Mouse (Mus musculus) neural tube, embryonic 14.5 days (tissue): ENCODE measurements at regions not wholly inside any gene's neighbourhood (a gene's known extent, or its start where the extent isn't known, plus 50 kb on each side); places are given as distances from the start of the nearest gene placed in this dataset.

Source experiments
- ATAC-seq: fragments of 200-750 bp; cut with Nextera tagmentation; 2 replicates; pipeline ENCODE4 v1.8.0; 2017; ENCODE audit warnings: low read depth, mild to moderate bottlenecking, moderate TSS enrichment, moderate library complexity
- H3K27ac ChIP-seq: fragments of 300-500 bp; sonication (generic); 2 replicates; pipeline ENCODE4 v1.5.1; 2014; ENCODE audit warnings: low read depth, mild to moderate bottlenecking, control low read depth, low read length, moderate library complexity, mixed read lengths
- H3K27me3 ChIP-seq: fragments of 300-500 bp; sonication (generic); 2 replicates; pipeline ENCODE4 v1.6.1; 2014; ENCODE audit warnings: low read length; ENCODE audit not compliant: control insufficient read depth, insufficient read depth
- H3K36me3 ChIP-seq: fragments of 300-500 bp; sonication (generic); 2 replicates; pipeline ENCODE4 v1.6.1; 2014; ENCODE audit warnings: low read length, mixed read lengths; ENCODE audit not compliant: control insufficient read depth, insufficient read depth
- H3K4me1 ChIP-seq: fragments of 300-500 bp; sonication (generic); 2 replicates; pipeline ENCODE4 v1.6.1; 2014; ENCODE audit warnings: low read length; ENCODE audit not compliant: control insufficient read depth, insufficient read depth
- H3K4me2 ChIP-seq: fragments of 300-500 bp; sonication (generic); 2 replicates; pipeline ENCODE4 v1.6.1; 2014; ENCODE audit warnings: mild to moderate bottlenecking, low read depth, low read length, control low read depth
- H3K4me3 ChIP-seq: fragments of 300-500 bp; sonication (generic); 2 replicates; pipeline ENCODE4 v1.5.1; 2014; ENCODE audit warnings: low read depth, low read length, control low read depth, mixed read lengths
- H3K9ac ChIP-seq: fragments of 300-500 bp; sonication (generic); replicated peaks from 2 replicates; pipeline ENCODE4 v1.6.1; 2014; ENCODE audit warnings: low read depth, mild to moderate bottlenecking, control low read depth, low read length, mixed read lengths
- H3K9me3 ChIP-seq: fragments of 300-500 bp; sonication (generic); 2 replicates; pipeline ENCODE4 v1.6.1; 2016; ENCODE audit warnings: low read length; ENCODE audit not compliant: control insufficient read depth
- WGBS: fragments of 180-500 bp; shearing (Covaris S2); extraction: QIAGEN DNeasy Blood & Tissue Kit; methylation state at CpG from one replicate; pipeline ENCODE4 v1.1.7; 2014; 5-methylcytosine and 5-hydroxymethylcytosine counted together

DNA sequence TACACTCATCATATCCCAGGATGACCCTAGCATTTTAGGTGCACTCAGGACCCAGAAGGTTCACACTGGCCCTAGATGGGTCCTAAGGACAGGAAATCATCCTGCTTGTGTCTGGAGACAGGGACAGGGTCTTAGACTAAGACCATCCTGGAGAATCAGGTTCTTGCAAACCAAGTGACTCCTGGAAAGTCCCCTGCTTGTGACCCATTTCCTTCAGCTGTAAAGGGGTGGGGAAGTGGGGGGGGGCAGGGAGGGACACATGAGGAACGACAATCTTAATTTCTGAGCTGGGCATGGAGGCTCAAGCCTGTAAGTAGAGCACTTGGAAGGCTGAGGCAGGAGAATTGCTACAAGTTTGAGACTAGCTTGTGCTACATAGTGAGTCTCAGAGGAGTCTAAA is 88.2 kb upstream of the Haao start:
- WGBS, result 65% methylated on average over 1 of the region's 1 CpGs
- Histone ChIP-seq H3K4me2 (no peak overlapping the region), H3K9me3 (no peaks in the 10 kb centered on the region), H3K4me3 (no peak overlapping the region), H3K36me3 (no peaks in the 10 kb centered on the region), H3K9ac (no peak overlapping the region), H3K4me1 (peaks cover 8% of the 10 kb centered on the region), H3K27me3 (no peaks in the 10 kb centered on the region), H3K27ac (no peak overlapping the region)
- ATAC-seq, result no peak

DNA sequence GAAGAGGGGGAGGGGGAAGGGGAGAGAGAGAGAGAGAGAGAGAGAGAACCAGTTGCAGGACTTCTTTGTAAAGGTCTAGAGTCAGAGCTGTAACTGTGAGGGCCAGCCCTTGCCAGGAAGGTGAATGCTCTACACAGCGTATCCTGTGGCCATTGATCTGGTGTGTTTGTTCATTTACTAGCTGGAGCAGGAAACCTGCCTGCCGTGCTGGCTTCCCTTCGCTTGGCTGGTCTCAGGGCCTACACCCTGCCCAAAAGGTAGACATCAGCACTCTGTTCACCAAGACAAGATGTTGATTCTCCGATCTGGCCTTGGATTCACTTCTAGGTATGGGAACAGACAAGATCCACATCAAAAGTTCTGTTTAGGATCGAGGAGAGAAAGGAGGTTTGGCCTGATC is 87.5 kb upstream of the Haao start:
- H3K36me3 ChIP-seq, result no peaks in the 10 kb centered on the region
- no peaks in the 10 kb centered on the region for H3K9me3 ChIP-seq
- no peak for ATAC-seq
- no peak overlapping the region for H3K27ac ChIP-seq
- 84% methylated on average over 5 of the region's 5 CpGs for WGBS
- H3K27me3 ChIP-seq, result no peaks in the 10 kb centered on the region
- no peak overlapping the region for H3K4me3 ChIP-seq
- H3K4me2 ChIP-seq, result no peak overlapping the region
- peaks cover 8% of the 10 kb centered on the region for H3K4me1 ChIP-seq
- H3K9ac ChIP-seq, result no peak overlapping the region

DNA sequence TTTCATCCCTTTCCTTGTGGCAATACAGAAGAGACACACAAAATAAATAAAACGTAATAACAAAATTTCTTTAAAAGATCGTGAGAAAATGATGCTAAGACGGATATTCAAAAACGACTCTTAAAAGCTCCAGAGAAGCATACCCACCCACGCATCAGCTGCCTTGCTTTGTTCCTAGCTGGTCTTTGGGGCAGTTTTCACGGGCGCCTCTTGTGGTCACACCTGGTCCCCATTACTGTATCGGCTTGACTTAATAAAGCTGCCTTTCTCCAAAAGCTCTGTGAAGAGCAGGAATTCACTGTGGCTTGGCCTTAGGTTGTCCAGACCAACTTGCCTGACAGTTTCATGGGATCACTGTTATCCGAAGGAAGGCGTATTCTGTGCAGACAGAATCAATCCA is 86.0 kb upstream of the Haao start:
- no peaks in the 10 kb centered on the region for H3K36me3 ChIP-seq
- no peak for ATAC-seq
- no peak overlapping the region for H3K27ac ChIP-seq
- H3K9ac ChIP-seq, result no peak overlapping the region
- no peak overlapping the region for H3K4me3 ChIP-seq
- no peak overlapping the region for H3K4me2 ChIP-seq
- WGBS, result 87% methylated on average over 10 of the region's 10 CpGs
- no peaks in the 10 kb centered on the region for H3K9me3 ChIP-seq
- H3K4me1 ChIP-seq, result peaks cover 5% of the 10 kb centered on the region
- no peaks in the 10 kb centered on the region for H3K27me3 ChIP-seq

DNA sequence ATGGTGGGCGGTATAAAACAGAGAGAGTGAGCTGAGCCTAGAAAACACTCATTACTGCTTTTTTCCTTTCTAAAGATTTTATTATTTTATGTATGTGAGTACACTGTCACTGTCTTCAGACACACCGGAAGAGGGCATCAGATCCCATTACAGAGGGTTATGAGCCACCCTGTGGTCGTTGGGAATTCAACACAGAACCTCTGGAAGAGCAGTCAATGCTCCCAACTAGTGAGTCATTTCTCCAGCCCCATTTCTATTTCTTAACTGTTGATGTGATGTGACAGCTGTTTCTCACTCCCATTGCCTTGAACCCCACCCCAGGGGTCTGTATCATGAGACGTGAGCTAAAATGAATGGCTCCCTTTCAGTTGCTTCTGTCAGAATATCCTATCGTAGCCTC is 82.6 kb upstream of the Haao start:
- no peak overlapping the region for H3K4me3 ChIP-seq
- H3K27ac ChIP-seq, result no peak overlapping the region
- no peaks in the 10 kb centered on the region for H3K9me3 ChIP-seq
- no peaks in the 10 kb centered on the region for H3K36me3 ChIP-seq
- ATAC-seq, result no peak
- WGBS, result 83% methylated on average over 5 of the region's 5 CpGs
- H3K9ac ChIP-seq, result no peak overlapping the region
- no peaks in the 10 kb centered on the region for H3K4me1 ChIP-seq
- H3K27me3 ChIP-seq, result no peaks in the 10 kb centered on the region
- H3K4me2 ChIP-seq, result no peak overlapping the region

DNA sequence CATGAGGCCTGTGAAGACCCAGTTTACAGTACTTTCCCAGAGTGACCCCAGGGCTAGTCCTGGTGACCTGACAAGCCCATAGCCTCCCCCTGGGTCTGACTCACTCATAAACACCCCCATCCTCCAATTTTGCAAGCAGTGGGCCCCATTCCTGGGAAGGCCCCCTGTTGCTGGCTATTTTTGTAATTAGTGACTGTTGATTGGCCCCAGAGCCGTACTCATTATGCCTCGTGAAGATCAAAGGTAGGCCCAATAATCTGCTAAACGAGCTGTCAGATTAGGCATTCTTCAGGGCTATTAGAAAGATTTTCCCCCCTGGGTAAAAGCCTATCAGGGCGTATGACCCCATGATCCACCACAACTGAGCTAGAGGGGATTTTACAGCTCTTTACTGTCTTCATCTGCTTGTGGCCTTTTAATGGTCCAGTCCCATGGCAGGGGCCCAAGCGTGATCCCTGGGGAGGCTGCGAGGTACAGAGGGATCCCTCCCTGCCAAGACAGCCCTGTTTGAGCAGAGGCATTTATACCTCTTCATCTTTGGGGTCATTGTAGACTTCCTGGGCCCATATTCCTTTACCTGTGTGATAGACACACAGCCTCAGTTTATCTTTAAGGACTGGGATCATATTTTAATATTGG is 80.1 kb upstream of the Haao start:
- no peak for ATAC-seq

DNA sequence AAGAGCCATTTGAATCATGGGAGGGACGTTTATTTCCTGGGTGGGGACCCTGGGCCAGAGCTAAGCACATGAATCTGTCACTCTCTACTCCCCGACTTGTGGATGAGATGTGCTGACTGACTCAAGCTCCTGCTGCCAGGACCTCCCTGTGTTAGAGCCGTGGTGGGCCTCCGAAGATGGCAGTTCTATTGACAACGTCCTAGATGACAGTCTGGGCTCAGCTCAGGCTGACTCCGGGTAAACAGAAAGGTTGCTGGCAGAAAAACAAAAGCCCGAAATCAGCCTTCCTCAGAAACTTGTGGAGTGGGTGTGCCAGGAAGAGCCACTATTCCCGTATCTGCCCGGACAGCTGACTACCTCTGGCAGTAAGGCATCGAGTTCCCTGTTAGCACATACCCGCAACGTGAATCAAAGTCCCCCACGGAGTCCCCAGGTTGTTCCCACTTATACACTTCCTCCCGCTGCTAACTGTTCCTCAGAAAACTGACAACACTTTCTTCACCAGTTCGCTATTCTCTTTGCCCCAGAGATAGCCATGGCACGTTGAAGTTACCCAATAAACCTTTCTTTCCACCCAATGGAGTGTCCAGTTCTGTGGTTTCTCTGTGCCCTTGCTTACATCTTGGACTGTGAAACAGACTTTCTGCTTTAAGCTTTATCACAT is 76.6 kb upstream of the Haao start:
- no peaks in the 10 kb centered on the region for H3K9me3 ChIP-seq
- H3K9ac ChIP-seq, result no peak overlapping the region
- WGBS, result 69% methylated on average over 16 of the region's 16 CpGs
- H3K4me2 ChIP-seq, result no peak overlapping the region
- no peaks in the 10 kb centered on the region for H3K4me1 ChIP-seq
- no peak overlapping the region for H3K4me3 ChIP-seq
- ATAC-seq, result no peak
- H3K36me3 ChIP-seq, result no peaks in the 10 kb centered on the region
- no peaks in the 10 kb centered on the region for H3K27me3 ChIP-seq
- no peak overlapping the region for H3K27ac ChIP-seq

More for the DNA sequence above, 80.1 kb upstream of the Haao start:
- Histone ChIP-seq H3K27me3 (no peaks in the 10 kb centered on the region), H3K4me1 (no peaks in the 10 kb centered on the region), H3K9me3 (no peaks in the 10 kb centered on the region), H3K4me2 (no peak overlapping the region), H3K4me3 (no peak overlapping the region), H3K36me3 (no peaks in the 10 kb centered on the region), H3K9ac (no peak overlapping the region), H3K27ac (no peak overlapping the region)
- 27% methylated on average over 6 of the region's 6 CpGs for WGBS

DNA sequence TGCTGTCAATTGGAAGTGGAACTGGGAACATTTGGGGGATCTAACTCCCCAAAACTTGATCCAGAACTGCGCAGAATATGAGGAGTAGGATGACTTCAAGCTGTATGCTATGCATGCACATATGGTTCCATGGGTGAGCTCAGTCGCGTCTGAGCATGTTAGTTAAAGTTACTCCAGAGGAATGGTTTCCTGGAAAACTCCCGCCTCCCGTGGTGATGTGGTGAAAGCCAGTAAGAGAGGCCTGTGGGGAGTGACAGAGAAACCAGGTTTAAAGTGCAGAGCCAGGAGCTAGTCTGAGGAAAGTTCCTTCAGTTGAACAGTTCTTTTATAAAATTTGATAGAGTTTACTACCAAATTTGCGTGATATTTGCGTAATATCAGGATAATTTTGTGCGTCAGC is 73.1 kb upstream of the Haao start:
- Histone ChIP-seq H3K4me3 (no peak overlapping the region), H3K4me1 (no peaks in the 10 kb centered on the region), H3K36me3 (no peaks in the 10 kb centered on the region), H3K9me3 (no peaks in the 10 kb centered on the region), H3K27me3 (no peaks in the 10 kb centered on the region), H3K4me2 (no peak overlapping the region), H3K9ac (no peak overlapping the region), H3K27ac (no peak overlapping the region)
- ATAC-seq, result no peak
- 74% methylated on average over 8 of the region's 8 CpGs for WGBS

DNA sequence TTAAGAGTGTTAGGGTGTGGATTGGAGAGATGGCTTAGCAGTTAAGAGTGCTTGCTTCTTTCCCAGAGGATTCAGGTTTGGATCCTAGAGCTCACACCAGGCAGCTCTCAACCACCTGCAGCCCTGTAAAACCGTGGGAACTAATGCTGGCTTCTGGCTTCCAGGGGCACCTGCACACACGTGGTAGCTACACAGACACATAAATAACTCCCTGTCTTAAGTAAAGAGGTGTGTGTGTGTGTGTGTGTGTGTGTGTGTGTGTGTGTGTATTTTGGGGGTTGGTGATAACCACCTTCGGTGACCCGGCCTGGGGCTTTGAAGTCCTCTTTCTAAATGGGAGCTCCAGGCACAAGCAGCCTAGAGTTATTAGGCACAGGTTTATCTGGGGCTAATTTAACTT is 72.5 kb upstream of the Haao start:
- no peaks in the 10 kb centered on the region for H3K4me1 ChIP-seq
- H3K9me3 ChIP-seq, result no peaks in the 10 kb centered on the region
- no peak overlapping the region for H3K9ac ChIP-seq
- no peak overlapping the region for H3K27ac ChIP-seq
- H3K4me2 ChIP-seq, result no peak overlapping the region
- no peaks in the 10 kb centered on the region for H3K27me3 ChIP-seq
- no peak for ATAC-seq
- H3K36me3 ChIP-seq, result no peaks in the 10 kb centered on the region
- no peak overlapping the region for H3K4me3 ChIP-seq
- 19% methylated on average over 4 of the region's 4 CpGs for WGBS

DNA sequence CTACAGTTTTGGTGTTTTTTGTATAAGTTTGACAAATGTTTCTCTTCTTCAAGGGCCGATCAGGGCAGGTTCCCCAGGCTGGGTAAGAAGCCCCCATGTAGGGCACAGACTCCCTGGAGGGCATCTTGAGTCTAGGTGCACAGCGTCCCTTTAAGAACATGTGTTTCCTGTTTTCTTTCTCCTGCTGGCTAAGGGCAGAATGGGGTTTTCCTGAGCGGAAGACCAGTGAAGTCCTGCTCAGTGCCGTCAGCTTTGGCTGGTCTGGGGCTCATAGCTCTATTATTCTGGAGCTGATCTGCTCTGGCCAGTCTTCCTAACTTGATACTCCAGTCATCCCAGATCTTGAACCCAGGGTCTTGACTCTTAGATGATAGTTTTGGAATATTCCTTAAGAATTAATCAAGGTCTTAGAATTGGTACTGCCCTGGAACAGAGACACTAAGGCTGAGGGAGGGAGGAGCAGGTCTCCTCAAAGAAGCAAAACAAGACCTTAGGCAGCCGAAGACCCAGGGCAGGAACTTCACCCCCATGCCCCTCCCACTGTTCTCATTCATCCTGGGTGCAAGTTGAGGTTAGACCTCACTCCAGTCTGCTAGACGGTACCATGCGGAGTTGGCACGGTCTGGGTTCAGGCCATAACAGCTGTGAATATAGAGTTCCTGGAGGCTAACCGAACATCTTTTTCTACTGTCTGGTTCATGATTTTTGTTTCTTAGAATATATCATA is 70.8 kb upstream of the Haao start:
- no peak overlapping the region for H3K9ac ChIP-seq
- H3K4me3 ChIP-seq, result no peak overlapping the region
- no peak overlapping the region for H3K4me2 ChIP-seq
- no peaks in the 10 kb centered on the region for H3K9me3 ChIP-seq
- ATAC-seq, result no peak
- no peaks in the 10 kb centered on the region for H3K4me1 ChIP-seq
- no peaks in the 10 kb centered on the region for H3K27me3 ChIP-seq
- no peak overlapping the region for H3K27ac ChIP-seq
- 75% methylated on average over 9 of the region's 9 CpGs for WGBS
- H3K36me3 ChIP-seq, result no peaks in the 10 kb centered on the region
